Mouse (Mus musculus) spleen, postnatal 36 days (tissue): ENCODE data around the gene Ccdc159.

Source experiments
- DNase-seq, 2 experiments: peaks; one replicate each; pipeline ENCODE4 v3.0.0; 2022; ENCODE audit warnings: low spot score in 2 of 2, mixed read lengths in 1 of 2

Ccdc159 gene

GRCm38 (mm10) chr9:21927208-21927753 lies at the start of gene Ccdc159, which contains the start of gene Tmem205:
Gene Ccdc159 (plus strand): TSS chr9:21927471.
Gene Tmem205 (minus strand): TSS chr9:21927556.
- DNase-seq: peak; percentile 45 to 62

GRCm38 (mm10) chr9:21889229-21889628 lies 38.0 kb upstream of the Ccdc159 start:
- DNase-seq: no peak

DNA sequence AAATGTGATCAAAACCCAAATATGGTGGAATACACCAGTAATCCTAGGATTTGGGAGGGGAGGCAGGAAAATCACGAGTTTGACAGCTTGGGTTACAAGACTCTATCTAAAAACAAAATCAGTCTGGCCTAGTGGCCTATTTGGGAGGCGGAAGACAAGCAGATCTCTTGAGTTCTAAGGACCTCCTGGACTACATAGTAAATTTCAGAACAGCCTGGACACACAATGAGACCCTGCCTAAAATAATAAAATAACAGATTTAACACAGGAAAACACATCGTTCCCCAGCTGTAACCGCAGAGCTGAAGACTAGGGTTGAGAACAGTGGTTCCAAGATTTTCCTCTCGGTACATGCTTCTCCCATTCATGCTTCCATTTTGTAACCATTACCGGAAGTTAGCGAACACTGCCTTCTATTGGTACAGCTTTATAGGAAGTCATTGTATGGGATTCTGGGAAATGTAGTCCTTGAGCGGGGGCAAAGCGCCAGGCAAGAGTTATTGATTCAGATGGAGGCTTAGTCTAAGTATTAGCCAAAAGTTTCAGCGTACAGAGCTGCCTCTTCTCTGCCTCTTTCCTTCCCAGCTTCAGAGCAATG lies 25.9 kb upstream of the Ccdc159 start:
- DNase-seq: peak; percentile 35 to 63

GRCm38 (mm10) chr9:21904031-21904430 lies 23.2 kb upstream of the Ccdc159 start:
- no peak for DNase-seq

GRCm38 (mm10) chr9:21908216-21908615 lies 19.1 kb upstream of the Ccdc159 start:
- no peak for DNase-seq

GRCm38 (mm10) chr9:21909474-21910223 lies 17.6 kb upstream of the Ccdc159 start:
- peak in 1 of 2 experiments; percentile 19 for DNase-seq

DNA sequence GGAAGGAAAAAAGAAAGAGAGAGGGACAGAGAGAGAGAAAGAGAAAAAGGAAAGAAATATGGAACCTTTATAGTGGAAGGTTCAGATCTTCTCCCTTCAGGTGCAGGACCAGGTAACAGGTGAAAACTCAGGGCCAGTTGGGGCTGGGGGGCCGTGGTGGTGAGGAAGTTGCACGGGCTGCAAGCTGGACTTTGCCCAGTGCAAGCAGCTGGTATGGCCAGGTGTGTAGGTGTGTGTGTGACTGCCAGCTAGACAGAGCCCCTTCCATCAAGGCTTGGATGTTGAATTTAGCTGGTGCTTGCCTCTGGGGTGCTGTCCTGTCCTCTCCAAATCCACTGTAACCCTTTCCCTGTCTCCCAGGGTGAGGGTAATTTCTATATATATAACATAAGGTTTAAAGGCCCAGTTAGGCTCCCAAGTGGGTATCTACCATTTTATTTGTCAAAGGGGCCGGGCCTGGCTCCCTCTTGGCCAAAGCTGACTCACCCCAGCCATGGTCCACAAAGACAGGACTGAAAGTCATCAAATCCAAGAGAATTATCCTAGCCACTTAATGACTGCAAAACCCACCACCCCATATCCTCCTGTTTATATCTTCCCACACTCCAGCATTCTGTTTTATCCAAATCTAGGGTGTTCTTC lies 10.3 kb upstream of the Ccdc159 start:
- DNase-seq: no peak

DNA sequence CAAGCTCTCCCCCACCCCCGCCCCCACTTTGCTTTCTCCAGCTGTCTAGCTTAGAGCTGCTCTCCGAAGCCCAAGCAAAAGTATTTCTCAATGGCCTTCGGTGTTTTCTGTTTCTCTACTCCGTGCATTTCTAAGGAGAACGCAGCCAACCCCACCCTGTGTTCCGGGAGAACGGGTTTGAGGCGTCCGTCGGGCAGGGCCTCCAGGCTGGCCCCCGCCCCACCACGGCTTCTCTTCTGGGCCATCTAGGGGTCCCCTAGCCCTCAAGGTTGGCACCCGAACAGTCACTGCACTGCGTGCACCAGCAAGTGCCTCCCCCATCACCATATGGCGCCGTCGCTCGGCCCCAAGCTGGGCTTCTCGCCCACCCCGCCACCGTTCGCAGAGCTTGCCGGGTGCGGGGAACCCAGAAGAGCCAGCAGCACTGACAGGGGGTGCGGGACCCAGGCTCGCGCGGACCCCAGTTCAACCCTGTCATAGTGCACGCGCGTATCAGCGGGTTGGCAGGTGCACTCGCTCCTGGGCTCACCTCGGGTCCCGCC lies 9.7 kb upstream of the Ccdc159 start:
- DNase-seq: no peak

GRCm38 (mm10) chr9:21918035-21918592 lies 9.2 kb upstream of the Ccdc159 start, which contains the start of gene Rab3d:
Gene Rab3d (minus strand): TSS chr9:21918192.
- peak; percentile 94 to 95 for DNase-seq

GRCm38 (mm10) chr9:21918692-21919384 lies 8.4 kb upstream of the Ccdc159 start:
- DNase-seq: no peak

DNA sequence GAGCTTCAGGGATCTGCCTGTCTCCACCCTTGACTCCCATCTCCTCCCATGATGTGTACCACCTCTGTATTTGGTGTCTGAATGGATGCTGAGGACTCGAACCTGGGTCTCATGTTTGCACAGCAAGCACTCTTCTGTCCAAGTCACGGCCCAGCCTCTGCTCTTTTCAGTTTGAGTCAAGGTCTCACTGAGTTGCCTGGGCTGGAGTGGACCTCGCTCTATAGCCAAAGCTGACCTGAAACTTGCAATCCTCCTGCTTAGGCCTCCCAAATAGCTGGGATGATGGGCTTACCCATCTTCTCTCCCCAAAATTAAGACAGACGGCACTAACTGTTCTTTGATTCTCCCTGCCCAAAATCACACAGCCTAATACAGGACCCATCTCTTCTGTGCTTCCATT lies 4.2 kb upstream of the Ccdc159 start:
- DNase-seq: no peak

GRCm38 (mm10) chr9:21923490-21924098 lies 3.7 kb upstream of the Ccdc159 start:
- no peak for DNase-seq

DNA sequence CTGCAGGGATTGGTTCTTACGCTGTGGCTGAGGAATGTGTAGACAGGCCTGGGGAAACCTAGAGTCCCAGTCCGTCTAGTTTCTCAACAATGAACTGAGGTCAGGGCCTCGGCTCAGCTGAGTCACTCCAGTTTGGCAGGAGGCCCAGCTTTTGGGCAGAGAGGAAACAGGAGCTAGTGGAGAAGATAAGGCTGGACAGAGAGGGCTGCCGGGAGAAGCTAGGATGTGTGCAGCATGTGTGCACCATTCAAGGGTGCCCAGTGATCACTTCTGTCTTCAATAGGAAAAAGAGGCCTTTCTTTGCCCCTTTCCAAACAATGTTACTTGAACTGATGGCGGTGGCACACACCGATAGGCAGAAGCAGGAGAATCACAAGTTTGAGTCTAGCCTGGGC lies 3.2 kb upstream of the Ccdc159 start:
- peak; percentile 60 to 73 for DNase-seq

- DNase-seq: no peak
Measured at GRCm38 (mm10) chr9:21925034-21925433, 2.2 kb upstream of the Ccdc159 start.

- no peak for DNase-seq
Measured at GRCm38 (mm10) chr9:21925506-21925905, 1.8 kb upstream of the Ccdc159 start.

- DNase-seq: no peak
Measured at GRCm38 (mm10) chr9:21926155-21926554, 1.1 kb upstream of the Ccdc159 start.

GRCm38 (mm10) chr9:21926784-21927183 lies 487 bp upstream of the Ccdc159 start:
- no peak for DNase-seq

DNA sequence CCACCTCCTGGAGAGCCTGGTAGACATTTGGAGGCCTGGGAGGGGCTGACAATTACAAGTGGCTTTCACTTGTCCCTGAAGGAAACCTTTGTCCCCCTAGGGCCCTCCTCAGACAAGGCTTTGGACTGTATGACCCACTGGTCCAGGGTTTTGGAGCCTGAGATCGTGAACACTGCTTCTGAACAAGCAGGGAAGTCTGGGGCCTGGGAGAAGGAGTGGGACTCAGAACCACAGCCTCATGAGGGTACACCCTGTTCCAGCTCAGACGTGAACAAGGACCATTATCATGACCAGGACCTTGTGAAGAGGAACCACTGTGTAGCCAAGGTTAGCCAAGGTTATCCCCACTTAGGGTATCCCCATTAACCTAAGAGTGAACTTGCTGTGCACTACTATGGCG lies 1.9 kb downstream of the Ccdc159 start:
- DNase-seq: no peak

- DNase-seq: no peak
Measured at GRCm38 (mm10) chr9:21932006-21932405, 4.7 kb downstream of the Ccdc159 start.

DNA sequence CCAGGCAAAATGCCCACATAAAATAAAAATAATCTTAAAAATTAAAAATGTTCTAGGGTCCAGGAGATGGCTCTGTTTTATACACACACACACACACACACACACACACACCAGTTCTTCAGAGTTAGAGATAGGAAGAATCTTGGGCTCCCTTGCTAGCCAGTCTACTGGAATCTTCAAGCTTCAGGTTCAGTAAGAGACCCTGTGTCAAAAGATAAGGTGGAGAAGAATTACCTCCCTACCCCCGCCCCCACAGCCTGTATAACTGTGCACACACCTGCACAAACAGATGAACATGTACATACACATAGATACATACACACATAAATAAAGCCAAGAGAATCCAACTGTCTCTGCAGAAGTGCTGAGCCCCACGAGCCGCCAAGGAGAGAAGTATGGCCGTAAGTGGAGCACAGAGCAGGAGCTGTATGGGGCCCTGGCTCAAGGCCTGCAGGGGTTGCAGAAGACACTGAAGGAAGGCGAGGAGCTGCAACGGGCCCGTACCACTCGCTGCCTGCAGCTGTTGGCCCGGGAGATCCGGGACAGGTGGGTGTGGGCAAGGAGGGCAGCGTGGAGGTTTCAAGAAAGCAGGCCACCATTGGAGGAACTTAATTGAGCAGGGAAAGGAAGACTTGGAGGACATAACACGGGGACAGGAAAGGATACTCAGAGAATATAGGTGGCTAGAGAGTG lies 5.3 kb downstream of the Ccdc159 start:
- DNase-seq: no peak
